ENCODE assay signal across 16 mouse cellular contexts in genomic region chr15:30271141-30271572, GRCm38 (mm10).
DNase-seq lines count a peak whose midpoint lies in the region; ATAC-seq and TF ChIP-seq lines count a peak whose summit lies in the region.
"Had no signal": no experiment of that assay in that cellular context is flagged by ENCODE, and none has a peak within 500 bp of the region (broad histone marks: within the 10 kb centered on the region; RNA-seq: fewer than 3 reads in every experiment).

No protein-coding gene starts in this region.

- H3K27me3 ChIP-seq in forebrain, embryonic 13.5 days, result no peaks in the 10 kb centered on the region
- no peaks in the 10 kb centered on the region for H3K27me3 ChIP-seq in forebrain, embryonic 12.5 days
- H3K27me3 ChIP-seq in limb, embryonic 14.5 days (ENCODE audit: control insufficient read depth, insufficient read depth, low read length), result no peaks in the 10 kb centered on the region
- no peaks in the 10 kb centered on the region for H3K27me3 ChIP-seq in limb, embryonic 10.5 days (ENCODE audit: low read depth, poor library complexity, severe bottlenecking)
- H3K27me3 ChIP-seq: embryonic facial prominence, embryonic 15.5 days; neural tube, embryonic 15.5 days had no signal

- no peaks in the 10 kb centered on the region for H3K9me3 ChIP-seq in forebrain, embryonic 13.5 days (replicated peaks)
- H3K9me3 ChIP-seq in forebrain, embryonic 12.5 days, result no peaks in the 10 kb centered on the region
- no peaks in the 10 kb centered on the region for H3K9me3 ChIP-seq in limb, embryonic 14.5 days (ENCODE audit: control insufficient read depth, low read length)
- H3K9me3 ChIP-seq in limb, embryonic 10.5 days (replicated peaks), result no peaks in the 10 kb centered on the region
- H3K9me3 ChIP-seq: embryonic facial prominence, embryonic 15.5 days; neural tube, embryonic 15.5 days had no signal

- no peak overlapping the region for H3K9ac ChIP-seq in forebrain, embryonic 13.5 days
- no peak overlapping the region for H3K9ac ChIP-seq in forebrain, embryonic 12.5 days
- H3K9ac ChIP-seq in limb, embryonic 14.5 days (ENCODE audit: low read depth, low read length, severe bottlenecking), result no peak overlapping the region
- H3K9ac ChIP-seq: embryonic facial prominence, embryonic 15.5 days; neural tube, embryonic 15.5 days had no signal

- no peak overlapping the region for H3K4me2 ChIP-seq in forebrain, embryonic 13.5 days
- no peak overlapping the region for H3K4me2 ChIP-seq in forebrain, embryonic 12.5 days
- H3K4me2 ChIP-seq in limb, embryonic 14.5 days (replicated peaks; ENCODE audit: low read depth, low read length, severe bottlenecking), result no peak overlapping the region
- H3K4me2 ChIP-seq: embryonic facial prominence, embryonic 15.5 days; neural tube, embryonic 15.5 days had no signal

- H3K4me3 ChIP-seq in forebrain, embryonic 13.5 days, result no peak overlapping the region
- no peak overlapping the region for H3K4me3 ChIP-seq in forebrain, embryonic 12.5 days (replicated peaks)
- no peak overlapping the region for H3K4me3 ChIP-seq in limb, embryonic 14.5 days (replicated peaks; ENCODE audit: low read length)
- H3K4me3 ChIP-seq in limb, embryonic 10.5 days, result no peak overlapping the region
- H3K4me3 ChIP-seq: embryonic facial prominence, embryonic 15.5 days; neural tube, embryonic 15.5 days had no signal

- no peak for TF ChIP-seq POLR2A in limb, embryonic 14.5 days (IDR thresholded peaks at IDR 0.05; ENCODE audit: borderline replicate concordance, extremely low read depth, insufficient read depth, insufficient read length)
- TF ChIP-seq POLR2A in brain, embryonic 14.5 days (IDR thresholded peaks at IDR 0.05; ENCODE audit: borderline replicate concordance, extremely low read depth, insufficient read depth, insufficient read length, poor library complexity, severe bottlenecking), result no peak

- WGBS in forebrain, embryonic 13.5 days, result 58% methylated on average over 8 of the region's 8 CpGs
- 72% methylated on average over 8 of the region's 8 CpGs for WGBS in forebrain, embryonic 12.5 days
- WGBS in limb, embryonic 14.5 days, result 77% methylated on average over 8 of the region's 8 CpGs
- WGBS in limb, embryonic 10.5 days, result 86% methylated on average over 8 of the region's 8 CpGs

- H3K36me3 ChIP-seq in forebrain, embryonic 13.5 days (ENCODE audit: poor library complexity, severe bottlenecking), result no peaks in the 10 kb centered on the region
- no peaks in the 10 kb centered on the region for H3K36me3 ChIP-seq in forebrain, embryonic 12.5 days (replicated peaks)
- H3K36me3 ChIP-seq in limb, embryonic 14.5 days (ENCODE audit: control insufficient read depth, insufficient read depth, low read length), result no peaks in the 10 kb centered on the region
- H3K36me3 ChIP-seq in limb, embryonic 10.5 days, result no peaks in the 10 kb centered on the region
- H3K36me3 ChIP-seq: embryonic facial prominence, embryonic 15.5 days; neural tube, embryonic 15.5 days had no signal

- H3K4me1 ChIP-seq in forebrain, embryonic 13.5 days, result peaks cover 35% of the 10 kb centered on the region
- peaks cover 11% of the 10 kb centered on the region; the same call in 1 of the 2 replicates for H3K4me1 ChIP-seq in forebrain, embryonic 12.5 days
- H3K4me1 ChIP-seq in limb, embryonic 14.5 days (ENCODE audit: control insufficient read depth, insufficient read depth, low read length), result no peaks in the 10 kb centered on the region
- H3K4me1 ChIP-seq in limb, embryonic 10.5 days, result no peaks in the 10 kb centered on the region
- H3K4me1 ChIP-seq: embryonic facial prominence, embryonic 15.5 days had no signal

- DNase-seq in limb, embryonic 14.5 days (ENCODE audit: low spot score), result no peak
- DNase-seq in limb, embryonic 10.5 days (ENCODE audit: low spot score), result no peak
- peak; percentile 81 for DNase-seq in brain, embryonic 14.5 days (ENCODE audit: low read depth)
- DNase-seq in layer of hippocampus, postnatal 14 days (ENCODE audit: low spot score in 2 of 2), result peak; percentile 54 to 76
- no peak for DNase-seq in adrenal gland, postnatal 10 days
- DNase-seq: B cell, adult 2 months; cerebellum, adult 9-11 months; heart, postnatal 4 days; kidney, adult 9 months; lung, adult 18-20 months; thymus, postnatal 25 days had no signal

- TF ChIP-seq CTCF in brain, embryonic 14.5 days (IDR thresholded peaks at IDR 0.05; ENCODE audit: borderline replicate concordance, extremely low read depth, insufficient read depth, insufficient read length), result no peak

- peak; percentile 75 for ATAC-seq in forebrain, embryonic 13.5 days
- no peak for ATAC-seq in forebrain, embryonic 12.5 days (ENCODE audit: low FRiP score)
- ATAC-seq in limb, embryonic 14.5 days (ENCODE audit: low FRiP score, low read depth), result peak; percentile 63
- ATAC-seq in inflammation-experienced regulatory T-cells, adult 6 months, result no peak

- peak overlapping the region; percentile 27; the same call in 1 of the 2 replicates for H3K27ac ChIP-seq in forebrain, embryonic 13.5 days
- H3K27ac ChIP-seq in forebrain, embryonic 12.5 days, result no peak overlapping the region
- no peak overlapping the region for H3K27ac ChIP-seq in limb, embryonic 14.5 days (replicated peaks; ENCODE audit: low read depth, low read length)
- H3K27ac ChIP-seq in limb, embryonic 10.5 days, result no peak overlapping the region
- H3K27ac ChIP-seq: embryonic facial prominence, embryonic 15.5 days; neural tube, embryonic 15.5 days had no signal

Comparison
In these comparisons a context has a peak if more than half of its experiments do, and no peak if none do; other contexts are left out.
1. ATAC-seq: peak in forebrain, embryonic 13.5 days (single experiment) and limb, embryonic 14.5 days (single experiment); none in forebrain, embryonic 12.5 days (single experiment) and inflammation-experienced regulatory T-cells, adult 6 months (single experiment).
2. DNase-seq: peak in brain, embryonic 14.5 days (single experiment) and layer of hippocampus, postnatal 14 days (2 of 2); none in limb, embryonic 14.5 days (single experiment), limb, embryonic 10.5 days (single experiment) and adrenal gland, postnatal 10 days (single experiment).